Mouse (Mus musculus) heart, embryonic 14.5 days (tissue): ENCODE measurements at regions not wholly inside any gene's neighbourhood (a gene's known extent, or its start where the extent isn't known, plus 50 kb on each side); places are given as distances from the start of the nearest gene placed in this dataset.
A peak's percentile ranks its signal among the peaks of the same experiment; 100 is the strongest.

ENCODE experiments used
- ATAC-seq: fragments of 200-750 bp; cut with Nextera tagmentation; 2 replicates; pipeline ENCODE4 v1.8.0; 2017; ENCODE audit warnings: low read depth, moderate TSS enrichment; ENCODE audit not compliant: insufficient number of reproducible peaks, insufficient read depth, low FRiP score
- H3K27ac ChIP-seq, 2 experiments: fragments of 200-500 bp in 1 of 2; fragments of 300-500 bp in 1 of 2; sonication (generic) in 1 of 2; replicated peaks in 1 of 2; 2 replicates each; pipeline ENCODE4 v1.5.1; 2012 to 2014; ENCODE audit warnings: low read depth in 2 of 2, low read length in 2 of 2, control low read depth in 1 of 2, mild to moderate bottlenecking in 1 of 2, mixed read lengths in 1 of 2; ENCODE audit not compliant: control insufficient read depth in 1 of 2, insufficient read depth in 1 of 2
- H3K27me3 ChIP-seq: fragments of 300-500 bp; sonication (generic); 2 replicates; pipeline ENCODE4 v1.6.1; 2014; ENCODE audit warnings: mild to moderate bottlenecking, low read length, control low read depth; ENCODE audit not compliant: control insufficient read depth, insufficient read depth
- H3K36me3 ChIP-seq: fragments of 300-500 bp; sonication (generic); 2 replicates; pipeline ENCODE4 v1.6.1; 2014; ENCODE audit warnings: mild to moderate bottlenecking, control low read depth, low read length, mixed read lengths; ENCODE audit not compliant: control insufficient read depth, insufficient read depth
- H3K4me1 ChIP-seq, 2 experiments: fragments of 200-500 bp in 1 of 2; fragments of 300-500 bp in 1 of 2; sonication (generic) in 1 of 2; 2 replicates each; pipeline ENCODE4 v1.6.1; 2012 to 2014; ENCODE audit warnings: low read length in 2 of 2, control low read depth in 1 of 2, mixed read lengths in 1 of 2; ENCODE audit not compliant: control insufficient read depth in 2 of 2, insufficient read depth in 2 of 2
- H3K4me2 ChIP-seq: fragments of 300-500 bp; sonication (generic); 2 replicates; pipeline ENCODE4 v1.6.1; 2014; ENCODE audit warnings: mild to moderate bottlenecking, low read length
- H3K4me3 ChIP-seq, 2 experiments: fragments of 200-500 bp in 1 of 2; fragments of 300-500 bp in 1 of 2; sonication (generic) in 1 of 2; 2 replicates each; pipeline ENCODE4 v1.5.1; 2012 to 2014; ENCODE audit warnings: low read length in 2 of 2, mild to moderate bottlenecking in 2 of 2, control low read depth in 1 of 2, low read depth in 1 of 2, moderate library complexity in 1 of 2; ENCODE audit not compliant: control insufficient read depth in 1 of 2, insufficient read depth in 1 of 2
- H3K9ac ChIP-seq: fragments of 300-500 bp; sonication (generic); 2 replicates; pipeline ENCODE4 v1.6.1; 2014; ENCODE audit warnings: mild to moderate bottlenecking, low read length
- H3K9me3 ChIP-seq: fragments of 300-500 bp; sonication (generic); 2 replicates; pipeline ENCODE4 v1.6.1; 2016; ENCODE audit warnings: low read length, control low read depth; ENCODE audit not compliant: control insufficient read depth
- WGBS: fragments of 180-500 bp; shearing (Covaris S2); extraction: QIAGEN DNeasy Blood & Tissue Kit; methylation state at CpG from one replicate; pipeline ENCODE4 v1.1.7; 2014; 5-methylcytosine and 5-hydroxymethylcytosine counted together

DNA sequence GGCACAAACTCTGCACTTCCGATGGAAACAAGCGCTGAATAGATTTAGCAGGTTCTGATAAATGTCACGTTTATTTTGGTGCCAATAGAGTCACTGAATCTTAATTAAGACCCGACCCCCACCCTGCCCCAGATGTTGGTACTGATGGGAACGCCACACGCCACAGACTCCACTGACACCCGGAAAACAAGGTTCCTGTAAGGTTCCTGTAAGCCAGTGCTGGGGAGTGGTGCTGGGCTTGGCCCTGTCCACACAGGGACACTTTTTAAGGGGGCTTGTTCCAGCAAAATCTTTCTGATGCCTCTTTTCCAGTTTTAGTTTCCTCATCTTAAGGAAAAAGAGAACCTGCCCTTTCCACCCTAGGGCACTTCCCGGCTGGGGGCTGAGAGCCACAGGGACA is 84.2 kb upstream of the Mafb start:
- H3K27me3 ChIP-seq, result peaks cover 9% of the 10 kb centered on the region
- 0 out of 2 replicates have a peak overlapping the region, but pooled peaks have one; percentile 52 for H3K9ac ChIP-seq
- no peak for ATAC-seq
- 0 out of 4 replicates have a peak overlapping the region, but pooled peaks of 1 of the 2 experiments have one; percentile 4 for H3K27ac ChIP-seq
- H3K9me3 ChIP-seq, result no peaks in the 10 kb centered on the region
- 14% methylated on average over 8 of the region's 8 CpGs for WGBS
- H3K4me1 ChIP-seq, result peaks cover 8 to 10% of the 10 kb centered on the region in 2 experiments
- no peaks in the 10 kb centered on the region for H3K36me3 ChIP-seq
- H3K4me3 ChIP-seq, result peak overlapping the region in 1 of 2 experiments; percentile 43; a peak in 2 of 4 replicates
- H3K4me2 ChIP-seq, result peak overlapping the region; percentile 77

DNA sequence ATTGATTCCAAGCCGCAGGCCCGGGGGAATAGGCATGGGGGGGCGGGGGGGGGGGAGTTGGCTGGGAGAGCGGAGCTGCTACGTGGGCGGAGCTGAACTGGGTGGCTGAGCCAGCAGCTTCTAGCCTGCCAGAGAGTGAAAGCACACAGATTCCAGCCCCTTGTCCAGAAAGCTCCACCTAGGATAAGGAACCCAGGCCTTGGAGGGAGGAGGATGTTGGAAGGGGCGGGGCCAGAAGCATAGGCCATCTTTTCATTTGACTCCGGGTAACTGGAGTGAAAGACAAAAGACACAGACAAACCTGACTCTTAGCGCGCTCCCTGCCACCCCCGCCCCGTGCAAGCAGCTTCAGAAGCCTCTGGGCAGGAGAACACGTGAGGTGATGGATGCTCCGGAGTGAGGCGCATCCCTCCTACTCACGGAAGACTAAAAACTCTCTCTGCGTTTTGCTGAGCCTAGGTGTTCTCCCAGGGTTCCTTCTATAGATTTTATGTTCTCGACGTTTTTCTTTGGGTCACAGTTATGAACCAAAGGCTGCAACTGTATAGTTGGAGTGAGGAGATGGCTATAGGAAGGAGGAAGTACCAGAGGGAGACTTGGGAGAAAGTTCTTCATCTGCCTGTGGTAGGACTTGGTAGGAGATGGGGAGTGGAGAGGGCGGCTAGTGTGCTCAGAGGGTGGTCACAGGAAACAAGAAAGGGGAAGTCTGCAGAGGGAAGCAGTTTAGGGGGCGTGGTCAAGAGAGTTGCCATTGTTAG is 84.8 kb upstream of the Mafb start:
- 1% methylated on average over 20 of the region's 21 CpGs for WGBS
- peak; percentile 88 for ATAC-seq
- Histone ChIP-seq H3K4me3 (peak overlapping the region; percentile 43 to 44), H3K9me3 (no peaks in the 10 kb centered on the region), H3K36me3 (no peaks in the 10 kb centered on the region), H3K4me1 (peaks cover 8 to 9% of the 10 kb centered on the region in 2 experiments), H3K27me3 (peaks cover 7% of the 10 kb centered on the region), H3K4me2 (peak overlapping the region; percentile 77), H3K27ac (peak overlapping the region; percentile 61 to 79), H3K9ac (peak overlapping the region; percentile 52; the same call in 1 of the 2 replicates)

DNA sequence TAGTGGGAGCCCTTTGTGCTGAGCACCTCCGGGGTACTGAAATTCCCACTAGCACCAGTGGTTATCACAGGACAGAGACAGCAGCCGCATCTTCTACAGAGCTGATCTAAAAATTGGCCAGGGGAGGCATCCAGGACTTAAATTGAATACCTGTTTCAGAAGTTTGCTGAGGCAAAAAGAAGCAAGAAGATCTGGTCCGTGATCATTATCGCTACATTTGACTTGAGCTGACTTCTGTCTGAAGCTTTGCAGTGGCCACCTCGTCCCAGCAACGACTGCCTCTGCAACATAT is 85.3 kb upstream of the Mafb start:
- 21% methylated on average over 6 of the region's 6 CpGs for WGBS
- H3K9ac ChIP-seq, result no peak overlapping the region
- H3K27ac ChIP-seq, result peak overlapping the region; percentile 41 to 61

DNA sequence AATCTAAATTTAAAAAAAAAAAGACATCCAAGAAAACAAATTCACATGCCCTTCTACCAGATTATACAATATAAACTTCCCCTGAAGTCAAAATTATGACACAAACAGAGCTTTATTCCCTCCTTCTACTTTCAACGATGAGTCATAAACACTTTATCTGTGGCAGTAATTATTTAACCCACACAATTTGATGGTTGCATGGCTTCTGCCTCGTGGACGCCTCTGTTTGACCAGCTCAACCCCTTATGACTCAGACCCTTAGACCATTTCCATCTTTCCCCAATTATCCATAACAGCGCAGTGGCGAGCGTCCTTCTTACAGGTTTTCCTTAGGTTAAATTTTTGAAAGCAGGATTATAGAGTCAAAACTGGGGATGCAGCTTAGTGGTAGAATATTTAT is 85.9 kb upstream of the Mafb start:
- Histone ChIP-seq H3K9me3 (no peaks in the 10 kb centered on the region), H3K27ac (no peak overlapping the region), H3K4me1 (peaks cover 8 to 9% of the 10 kb centered on the region in 2 experiments), H3K36me3 (no peaks in the 10 kb centered on the region), H3K4me3 (no peak overlapping the region), H3K9ac (no peak overlapping the region), H3K4me2 (no peak overlapping the region), H3K27me3 (no peaks in the 10 kb centered on the region)
- ATAC-seq, result no peak
- 87% methylated on average over 6 of the region's 6 CpGs for WGBS

More for the DNA sequence above, 85.3 kb upstream of the Mafb start:
- Histone ChIP-seq H3K4me2 (peak overlapping the region; percentile 77), H3K27me3 (peaks cover 5% of the 10 kb centered on the region), H3K36me3 (no peaks in the 10 kb centered on the region), H3K9me3 (no peaks in the 10 kb centered on the region), H3K4me3 (peak overlapping the region; percentile 43 to 44; a peak in 3 of 4 replicates), H3K4me1 (peaks cover 8 to 9% of the 10 kb centered on the region in 2 experiments)
- no peak for ATAC-seq

DNA sequence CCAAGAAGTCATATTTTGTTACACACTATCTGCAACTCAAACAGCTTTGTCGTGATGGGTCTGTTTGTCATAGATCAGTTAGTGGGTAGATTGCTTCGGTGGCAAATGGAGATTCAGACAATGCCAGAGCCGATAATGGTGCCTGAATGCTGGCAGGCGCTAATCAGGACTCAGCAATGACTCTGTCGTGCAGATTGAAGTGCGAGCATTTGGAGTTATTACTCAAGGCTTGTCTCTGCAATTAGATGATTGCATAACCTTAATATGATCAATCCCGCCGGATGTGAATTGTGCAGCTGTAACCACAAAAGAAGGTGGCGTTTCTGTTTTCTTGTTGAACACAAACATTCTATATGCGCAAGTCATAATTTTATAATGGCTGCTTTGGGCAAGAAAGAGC is 88.8 kb upstream of the Mafb start:
- no peak overlapping the region for H3K9ac ChIP-seq
- H3K4me3 ChIP-seq, result no peak overlapping the region
- 65% methylated on average over 10 of the region's 10 CpGs for WGBS
- no peak for ATAC-seq
- H3K9me3 ChIP-seq, result no peaks in the 10 kb centered on the region
- H3K36me3 ChIP-seq, result no peaks in the 10 kb centered on the region
- no peak overlapping the region for H3K4me2 ChIP-seq
- H3K27ac ChIP-seq, result no peak overlapping the region
- H3K27me3 ChIP-seq, result no peaks in the 10 kb centered on the region
- H3K4me1 ChIP-seq, result peaks cover 8 to 9% of the 10 kb centered on the region in 2 experiments

DNA sequence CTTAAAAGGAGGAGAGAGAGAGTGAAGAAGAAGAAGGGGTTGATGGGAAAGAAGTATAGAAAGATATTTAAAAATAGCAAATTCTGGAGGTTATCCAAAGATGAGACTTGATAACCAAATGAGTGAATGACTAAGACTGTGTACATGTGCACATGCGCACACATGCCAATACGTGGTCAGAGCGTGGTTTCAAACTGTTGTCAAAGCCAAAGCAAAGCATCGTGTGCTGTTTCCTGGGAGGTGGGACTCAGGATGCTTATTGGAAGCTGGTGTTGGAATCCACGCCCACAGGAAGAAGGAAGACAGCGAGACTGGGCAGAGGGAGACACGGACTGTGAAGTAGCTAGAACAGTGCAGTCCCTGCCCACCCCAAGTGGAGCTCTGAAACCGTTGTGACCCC is 89.8 kb upstream of the Mafb start:
- Histone ChIP-seq H3K27me3 (no peaks in the 10 kb centered on the region), H3K4me2 (no peak overlapping the region), H3K4me1 (peaks cover 7 to 8% of the 10 kb centered on the region in 2 experiments), H3K27ac (no peak overlapping the region), H3K9me3 (no peaks in the 10 kb centered on the region), H3K36me3 (no peaks in the 10 kb centered on the region), H3K4me3 (no peak overlapping the region), H3K9ac (no peak overlapping the region)
- no peak for ATAC-seq
- 76% methylated on average over 8 of the region's 8 CpGs for WGBS

DNA sequence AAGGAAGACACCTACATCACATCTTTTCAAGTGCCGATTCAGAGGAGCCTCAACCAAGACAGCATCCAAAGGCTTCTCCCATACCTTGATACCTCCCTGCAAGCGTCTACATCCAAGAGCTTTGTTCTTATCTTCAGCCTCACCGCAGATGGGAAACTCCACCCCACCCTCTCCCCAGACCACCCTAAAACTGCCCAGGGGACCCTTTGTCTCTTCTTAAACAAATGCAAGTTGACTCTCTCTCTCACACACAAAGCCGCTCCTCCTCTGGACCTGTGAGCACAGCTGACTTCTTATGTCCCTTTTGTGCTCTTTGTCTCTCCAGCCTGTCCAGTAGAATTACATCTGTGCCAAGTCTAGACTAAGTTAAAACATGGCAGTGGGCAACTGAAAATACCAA is 104.7 kb upstream of the Mafb start:
- no peak overlapping the region for H3K9ac ChIP-seq
- no peak overlapping the region for H3K4me2 ChIP-seq
- no peaks in the 10 kb centered on the region for H3K36me3 ChIP-seq
- peaks cover 12 to 17% of the 10 kb centered on the region in 2 experiments; a peak in 2 of 4 replicates for H3K4me1 ChIP-seq
- H3K27me3 ChIP-seq, result peaks cover 3% of the 10 kb centered on the region; the same call in 1 of the 2 replicates
- no peak overlapping the region for H3K27ac ChIP-seq
- no peak for ATAC-seq
- WGBS, result 70% methylated on average over 4 of the region's 4 CpGs
- H3K4me3 ChIP-seq, result no peak overlapping the region
- no peaks in the 10 kb centered on the region for H3K9me3 ChIP-seq
